In genomic region chr9:46760247-46760646, GRCm38 (mm10) we compare ENCODE assay signal across 25 mouse cellular contexts.
"Had no signal": no experiment of that assay in that cellular context is flagged by ENCODE, and none has a peak within 500 bp of the region (broad histone marks: within the 10 kb centered on the region; RNA-seq: fewer than 3 reads in every experiment).

No protein-coding gene starts in this region.

- DNase-seq: kidney, adult 11 months; kidney, adult 8-10 months; kidney, postnatal 10 days; kidney, postnatal 36 days; liver; lung, adult 18-20 months; lung, postnatal 10 days; lung, postnatal 36 days; retina, postnatal 1 day; right cerebral cortex, postnatal 4 days; spleen, adult 18-20 months; thymus, postnatal 25 days had no signal

- H3K4me3 ChIP-seq: intestine, embryonic 15.5 days; kidney, embryonic 15.5 days; limb, embryonic 10.5 days; limb, embryonic 13.5 days; liver, embryonic 12.5 days; liver, embryonic 15.5 days; lung, embryonic 15.5 days; megakaryocyte, embryonic 14.5 days; midbrain, embryonic 10.5 days; midbrain, embryonic 13.5 days; myocyte; neural tube, embryonic 13.5 days; stomach, embryonic 15.5 days had no signal

- H3K27ac ChIP-seq: intestine, embryonic 15.5 days; kidney, embryonic 15.5 days; limb, embryonic 10.5 days; limb, embryonic 13.5 days; liver, embryonic 12.5 days; liver, embryonic 15.5 days; lung, embryonic 15.5 days; midbrain, embryonic 10.5 days; midbrain, embryonic 13.5 days; neural tube, embryonic 13.5 days; stomach, embryonic 15.5 days had no signal
